Mouse (Mus musculus): ENCODE measurements at regions not wholly inside any gene's neighbourhood (a gene's known extent, or its start where the extent isn't known, plus 50 kb on each side); places are given as distances from the start of the nearest gene placed in this dataset.

GRCm38 (mm10) chr15:39998063-39998462 is 136.1 kb upstream of the 9330182O14Rik start:
- Histone ChIP-seq H3K27me3 (replicated peaks; ENCODE audit: control insufficient read depth, insufficient read depth, low read length) (no peaks in the 10 kb centered on the region), H3K27ac (ENCODE audit: low read depth, low read length) (no peak overlapping the region), H3K4me3 (ENCODE audit: low read length) (no peak overlapping the region), H3K36me3 (ENCODE audit: control insufficient read depth, insufficient read depth, low read length) (no peaks in the 10 kb centered on the region), H3K9me3 (ENCODE audit: control insufficient read depth, low read length) (no peaks in the 10 kb centered on the region), H3K9ac (ENCODE audit: low read depth, low read length) (no peak overlapping the region), H3K4me1 (ENCODE audit: control insufficient read depth, insufficient read depth, low read depth, low read length) (no peaks in the 10 kb centered on the region), H3K4me2 (ENCODE audit: low read length) (no peak overlapping the region)
- 63% methylated on average over 5 of the region's 5 CpGs for WGBS
- no peak for ATAC-seq

- no peak for ATAC-seq
- 71% methylated on average over 5 of the region's 5 CpGs for WGBS
- Histone ChIP-seq H3K27ac (ENCODE audit: low read depth, low read length) (no peak overlapping the region), H3K4me2 (ENCODE audit: low read length) (no peak overlapping the region), H3K4me3 (ENCODE audit: low read length) (no peak overlapping the region), H3K9ac (ENCODE audit: low read depth, low read length) (no peak overlapping the region), H3K9me3 (ENCODE audit: control insufficient read depth, low read length) (no peaks in the 10 kb centered on the region), H3K27me3 (replicated peaks; ENCODE audit: control insufficient read depth, insufficient read depth, low read length) (no peaks in the 10 kb centered on the region), H3K36me3 (ENCODE audit: control insufficient read depth, insufficient read depth, low read length) (no peaks in the 10 kb centered on the region), H3K4me1 (ENCODE audit: control insufficient read depth, insufficient read depth, low read depth, low read length) (no peaks in the 10 kb centered on the region)
These were observed 134.1 kb upstream of the 9330182O14Rik start for GRCm38 (mm10) chr15:40000022-40000421.

- H3K27me3 ChIP-seq (replicated peaks; ENCODE audit: control insufficient read depth, insufficient read depth, low read length), result no peaks in the 10 kb centered on the region
- no peaks in the 10 kb centered on the region for H3K4me1 ChIP-seq (ENCODE audit: control insufficient read depth, insufficient read depth, low read depth, low read length)
- 72% methylated on average over 16 of the region's 16 CpGs for WGBS
- H3K4me2 ChIP-seq (ENCODE audit: low read length), result no peak overlapping the region
- H3K9me3 ChIP-seq (ENCODE audit: control insufficient read depth, low read length), result no peaks in the 10 kb centered on the region
- no peak overlapping the region for H3K9ac ChIP-seq (ENCODE audit: low read depth, low read length)
- no peak overlapping the region for H3K4me3 ChIP-seq (ENCODE audit: low read length)
- no peaks in the 10 kb centered on the region for H3K36me3 ChIP-seq (ENCODE audit: control insufficient read depth, insufficient read depth, low read length)
- ATAC-seq, result peak; percentile 34; the same call in 1 of the 2 replicates
- H3K27ac ChIP-seq (ENCODE audit: low read depth, low read length), result no peak overlapping the region
These were observed 129.1 kb upstream of the 9330182O14Rik start for GRCm38 (mm10) chr15:40005096-40005495.

DNA sequence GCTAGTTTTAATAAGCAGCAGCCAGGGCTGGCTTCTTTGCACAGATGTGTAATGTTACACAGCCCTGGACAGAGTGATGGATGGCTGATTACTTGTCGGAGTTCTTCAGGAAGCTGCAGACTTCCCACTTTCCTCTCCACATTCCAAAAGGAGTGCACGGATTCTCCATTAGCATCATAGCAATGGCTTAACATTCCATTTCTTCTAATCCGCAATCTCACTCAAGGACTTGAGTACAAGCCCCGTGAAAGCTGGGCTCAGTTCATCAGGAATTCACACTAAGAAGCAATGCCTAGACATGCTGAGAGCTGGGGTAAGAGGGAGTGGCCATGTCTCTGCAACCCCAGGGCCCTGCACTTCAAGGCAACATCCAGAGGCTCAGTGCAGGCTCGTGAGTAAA is 126.3 kb upstream of the 9330182O14Rik start:
- Histone ChIP-seq H3K9me3 (ENCODE audit: control insufficient read depth, low read length) (no peaks in the 10 kb centered on the region), H3K4me1 (ENCODE audit: control insufficient read depth, insufficient read depth, low read depth, low read length) (no peaks in the 10 kb centered on the region), H3K9ac (ENCODE audit: low read depth, low read length) (no peak overlapping the region), H3K4me3 (ENCODE audit: low read length) (no peak overlapping the region), H3K27me3 (replicated peaks; ENCODE audit: control insufficient read depth, insufficient read depth, low read length) (no peaks in the 10 kb centered on the region), H3K27ac (ENCODE audit: low read depth, low read length) (no peak overlapping the region), H3K36me3 (ENCODE audit: control insufficient read depth, insufficient read depth, low read length) (no peaks in the 10 kb centered on the region), H3K4me2 (ENCODE audit: low read length) (no peak overlapping the region)
- no peak for ATAC-seq
- 19% methylated on average over 5 of the region's 5 CpGs for WGBS

GRCm38 (mm10) chr15:40013833-40014232 is 120.3 kb upstream of the 9330182O14Rik start:
- peaks cover 7% of the 10 kb centered on the region; the same call in 1 of the 2 replicates for H3K4me1 ChIP-seq (ENCODE audit: control insufficient read depth, insufficient read depth, low read depth, low read length)
- no peak for ATAC-seq
- H3K9me3 ChIP-seq (ENCODE audit: control insufficient read depth, low read length), result no peaks in the 10 kb centered on the region
- H3K27me3 ChIP-seq (replicated peaks; ENCODE audit: control insufficient read depth, insufficient read depth, low read length), result no peaks in the 10 kb centered on the region
- H3K9ac ChIP-seq (ENCODE audit: low read depth, low read length), result no peak overlapping the region
- no peak overlapping the region for H3K27ac ChIP-seq (ENCODE audit: low read depth, low read length)
- 92% methylated on average over 3 of the region's 3 CpGs for WGBS
- H3K4me3 ChIP-seq (ENCODE audit: low read length), result no peak overlapping the region
- H3K4me2 ChIP-seq (ENCODE audit: low read length), result no peak overlapping the region
- H3K36me3 ChIP-seq (ENCODE audit: control insufficient read depth, insufficient read depth, low read length), result no peaks in the 10 kb centered on the region

- WGBS, result 89% methylated on average over 2 of the region's 2 CpGs
These were observed 117.1 kb upstream of the 9330182O14Rik start for GRCm38 (mm10) chr15:40017019-40017418.

GRCm38 (mm10) chr15:40017597-40017996 is 116.6 kb upstream of the 9330182O14Rik start:
- no peak overlapping the region for H3K9ac ChIP-seq (ENCODE audit: low read depth, low read length)
- H3K4me3 ChIP-seq (ENCODE audit: low read length), result no peak overlapping the region
- ATAC-seq, result no peak
- WGBS, result 34% methylated on average over 6 of the region's 6 CpGs
- no peaks in the 10 kb centered on the region for H3K36me3 ChIP-seq (ENCODE audit: control insufficient read depth, insufficient read depth, low read length)
- no peaks in the 10 kb centered on the region for H3K9me3 ChIP-seq (ENCODE audit: control insufficient read depth, low read length)
- H3K27me3 ChIP-seq (replicated peaks; ENCODE audit: control insufficient read depth, insufficient read depth, low read length), result no peaks in the 10 kb centered on the region
- H3K4me2 ChIP-seq (ENCODE audit: low read length), result no peak overlapping the region
- no peak overlapping the region for H3K27ac ChIP-seq (ENCODE audit: low read depth, low read length)
- H3K4me1 ChIP-seq (ENCODE audit: control insufficient read depth, insufficient read depth, low read depth, low read length), result peaks cover 7% of the 10 kb centered on the region; the same call in 1 of the 2 replicates

More at GRCm38 (mm10) chr15:40017019-40017418, 117.1 kb upstream of the 9330182O14Rik start:
- Histone ChIP-seq H3K27me3 (replicated peaks; ENCODE audit: control insufficient read depth, insufficient read depth, low read length) (no peaks in the 10 kb centered on the region), H3K9ac (ENCODE audit: low read depth, low read length) (no peak overlapping the region), H3K9me3 (ENCODE audit: control insufficient read depth, low read length) (no peaks in the 10 kb centered on the region), H3K36me3 (ENCODE audit: control insufficient read depth, insufficient read depth, low read length) (no peaks in the 10 kb centered on the region), H3K4me3 (ENCODE audit: low read length) (no peak overlapping the region), H3K4me2 (ENCODE audit: low read length) (no peak overlapping the region), H3K27ac (ENCODE audit: low read depth, low read length) (no peak overlapping the region), H3K4me1 (ENCODE audit: control insufficient read depth, insufficient read depth, low read depth, low read length) (peaks cover 7% of the 10 kb centered on the region; the same call in 1 of the 2 replicates)
- no peak for ATAC-seq

- ATAC-seq, result no peak
- Histone ChIP-seq H3K9me3 (ENCODE audit: control insufficient read depth, low read length) (no peaks in the 10 kb centered on the region), H3K9ac (ENCODE audit: low read depth, low read length) (no peak overlapping the region), H3K27me3 (replicated peaks; ENCODE audit: control insufficient read depth, insufficient read depth, low read length) (no peaks in the 10 kb centered on the region), H3K4me3 (ENCODE audit: low read length) (no peak overlapping the region), H3K27ac (ENCODE audit: low read depth, low read length) (no peak overlapping the region), H3K4me2 (ENCODE audit: low read length) (no peak overlapping the region), H3K36me3 (ENCODE audit: control insufficient read depth, insufficient read depth, low read length) (no peaks in the 10 kb centered on the region), H3K4me1 (ENCODE audit: control insufficient read depth, insufficient read depth, low read depth, low read length) (peaks cover 7% of the 10 kb centered on the region; the same call in 1 of the 2 replicates)
- WGBS, result 31% methylated on average over 12 of the region's 12 CpGs
These were observed 115.9 kb upstream of the 9330182O14Rik start for GRCm38 (mm10) chr15:40018047-40018791.

DNA sequence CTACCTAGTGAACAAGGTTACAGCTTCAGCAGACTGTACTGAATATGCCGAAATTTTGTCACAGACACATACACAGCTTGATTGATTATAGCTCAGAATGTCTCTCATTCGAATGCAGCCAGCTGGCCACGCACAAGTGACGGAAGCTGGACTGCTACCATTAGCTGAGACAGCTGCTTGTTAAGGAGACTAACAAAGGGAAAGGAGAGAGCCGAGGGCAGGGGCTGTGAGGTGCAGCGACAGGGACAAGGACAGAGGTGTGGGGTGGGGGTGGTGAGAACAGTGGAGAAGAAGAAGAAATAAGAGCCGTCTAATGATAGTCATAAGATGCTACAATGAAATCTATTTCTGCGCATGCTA is 115.4 kb upstream of the 9330182O14Rik start:
- 0 out of 2 replicates have a peak, but pooled peaks have one; percentile 34 for ATAC-seq
- Histone ChIP-seq H3K36me3 (ENCODE audit: control insufficient read depth, insufficient read depth, low read length) (no peaks in the 10 kb centered on the region), H3K27me3 (replicated peaks; ENCODE audit: control insufficient read depth, insufficient read depth, low read length) (no peaks in the 10 kb centered on the region), H3K4me3 (ENCODE audit: low read length) (no peak overlapping the region), H3K27ac (ENCODE audit: low read depth, low read length) (no peak overlapping the region), H3K4me1 (ENCODE audit: control insufficient read depth, insufficient read depth, low read depth, low read length) (peaks cover 7% of the 10 kb centered on the region; the same call in 1 of the 2 replicates), H3K9ac (ENCODE audit: low read depth, low read length) (no peak overlapping the region), H3K4me2 (ENCODE audit: low read length) (no peak overlapping the region), H3K9me3 (ENCODE audit: control insufficient read depth, low read length) (no peaks in the 10 kb centered on the region)
- WGBS, result 38% methylated on average over 8 of the region's 8 CpGs
